Mouse (Mus musculus) small intestine, adult 2 months (tissue): ENCODE data around the gene Phf5a.
"Not testable (repeated sequence)": the region's sequence is repeated elsewhere in the genome, so short reads cannot be mapped to it uniquely, and the experiment has no call there.

Source experiments
- CTCF ChIP-seq: fragments of 200-500 bp; IDR thresholded peaks from 2 replicates; pipeline ENCODE4 v1.5.1; 2012; ENCODE audit warnings: low read depth, mild to moderate bottlenecking, control low read depth, inconsistent platforms, low read length, moderate library complexity, mixed read lengths; ENCODE audit not compliant: insufficient replicate concordance, insufficient read length; ENCODE audit errors: extremely low read depth
- POLR2A ChIP-seq: fragments of 200-500 bp; IDR thresholded peaks from 2 replicates; pipeline ENCODE4 v1.6.1; 2012; ENCODE audit warnings: low read depth, mild to moderate bottlenecking, control low read depth, inconsistent platforms, low read length, moderate library complexity

GRCm38 (mm10) chr15:81908767-81909166 lies 37.1 kb upstream of the Phf5a start:
- TF ChIP-seq CTCF, POLR2A: not testable (repeated sequence)
